Mouse (Mus musculus): ENCODE data around the gene Mmadhc.

Mmadhc gene

DNA sequence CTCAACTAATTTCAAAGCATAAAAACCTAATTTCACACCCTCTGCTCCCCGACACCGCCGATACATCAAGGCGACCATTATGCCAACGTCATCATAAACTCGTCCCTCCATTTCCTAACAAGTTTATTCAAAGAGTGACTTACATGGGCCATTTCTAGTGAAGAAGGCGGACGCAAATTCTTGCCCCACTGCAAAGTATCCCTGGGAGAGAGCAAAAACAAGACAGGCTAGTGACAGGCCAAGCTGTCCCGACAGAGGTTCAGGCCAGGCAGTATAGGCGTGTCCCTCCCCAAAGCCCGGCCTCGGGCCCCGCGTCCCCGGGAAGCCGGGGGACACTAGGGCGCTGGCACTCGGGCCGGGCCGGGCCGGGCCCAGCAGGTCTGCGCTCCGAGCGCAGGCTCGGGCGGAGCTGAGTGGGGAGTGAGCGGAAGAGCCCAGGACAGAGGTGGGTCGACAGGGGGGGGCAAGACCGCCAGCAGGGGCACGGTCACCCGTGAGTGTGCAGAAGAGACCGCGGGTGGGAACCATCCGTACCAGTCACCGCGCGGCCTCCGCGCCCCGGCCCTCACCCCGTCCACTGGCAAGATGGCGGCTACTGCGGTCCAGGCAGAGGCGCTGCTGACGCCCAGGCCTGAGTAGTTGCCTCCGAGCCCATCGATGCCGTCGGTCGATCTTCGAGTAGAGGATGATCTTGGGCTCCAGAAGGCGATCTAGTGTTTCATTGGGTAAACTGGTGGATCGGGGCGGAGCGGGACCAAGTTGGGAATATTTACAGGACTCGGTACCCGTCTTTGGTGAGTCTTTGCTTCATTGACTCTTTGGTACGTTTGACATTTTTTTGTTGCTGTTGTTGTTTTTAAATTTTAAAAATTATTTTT is at the start of gene Mmadhc:
Gene Mmadhc (minus strand): TSS at position 693 of the 878 bp plus-strand sequence.
- DNase-seq (ENCODE audit: low spot score in 2 of 2): peak; percentile 78 to 85

DNA sequence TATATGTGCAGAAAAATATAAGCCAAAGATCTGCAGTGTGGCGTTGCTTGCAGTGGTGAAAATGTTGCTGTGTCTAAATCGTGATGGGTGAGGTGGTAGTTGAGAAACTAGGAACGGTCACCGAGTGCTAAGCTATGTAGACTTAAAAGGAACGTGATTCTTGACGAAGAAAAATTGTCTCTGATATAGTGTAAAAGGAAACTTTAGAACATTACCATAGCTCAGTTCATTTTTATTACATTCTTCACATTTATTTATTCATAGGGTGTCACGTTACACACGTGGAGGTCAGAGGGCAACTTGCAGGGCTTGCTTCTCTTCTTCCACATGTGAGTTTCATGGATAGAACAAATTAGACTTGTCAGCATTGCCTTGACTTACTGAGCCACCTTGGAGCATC is 47.0 kb upstream of the Mmadhc start:
- DNase-seq (ENCODE audit: low spot score in 2 of 2): no peak

DNA sequence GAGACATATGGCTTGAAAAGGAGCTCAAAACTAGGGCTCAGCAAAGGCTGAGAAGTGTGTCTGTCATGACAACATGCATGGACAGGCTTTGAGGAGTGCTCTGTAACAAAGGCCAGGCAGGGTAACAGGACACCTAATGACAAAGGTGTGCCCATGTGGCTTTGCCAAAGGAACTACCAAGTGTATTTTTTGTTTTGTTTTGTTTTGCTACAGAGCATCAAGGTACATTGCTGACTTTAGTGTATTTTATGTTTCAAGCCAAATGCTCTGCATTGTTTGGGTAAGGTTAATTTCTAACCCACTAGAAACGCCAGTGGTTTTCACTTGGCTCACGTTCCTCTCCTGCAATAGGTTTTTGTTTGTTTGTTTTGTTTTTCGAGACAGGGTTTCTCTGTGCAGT is 42.5 kb upstream of the Mmadhc start:
- DNase-seq (ENCODE audit: low spot score in 2 of 2): no peak

DNA sequence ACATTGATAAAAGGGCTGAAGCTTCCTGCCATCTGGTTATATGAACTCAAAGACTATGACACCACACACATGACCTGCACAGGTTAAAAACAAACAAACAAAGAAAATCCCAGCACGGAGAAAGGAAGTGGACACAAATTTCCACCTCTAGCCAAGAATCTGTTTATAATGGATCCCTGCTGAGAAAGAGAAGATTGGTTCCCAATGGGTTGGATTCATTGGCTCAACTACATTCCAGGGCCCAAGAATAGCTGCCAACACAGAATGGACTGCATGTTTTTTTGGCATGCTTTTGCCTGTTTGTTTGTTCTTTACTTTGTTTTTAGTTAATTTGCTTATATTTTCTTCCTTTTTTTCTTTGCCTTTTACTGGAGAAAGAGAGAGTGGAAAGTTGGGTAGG is 41.0 kb upstream of the Mmadhc start:
- no peak for DNase-seq (ENCODE audit: low spot score in 2 of 2)

DNA sequence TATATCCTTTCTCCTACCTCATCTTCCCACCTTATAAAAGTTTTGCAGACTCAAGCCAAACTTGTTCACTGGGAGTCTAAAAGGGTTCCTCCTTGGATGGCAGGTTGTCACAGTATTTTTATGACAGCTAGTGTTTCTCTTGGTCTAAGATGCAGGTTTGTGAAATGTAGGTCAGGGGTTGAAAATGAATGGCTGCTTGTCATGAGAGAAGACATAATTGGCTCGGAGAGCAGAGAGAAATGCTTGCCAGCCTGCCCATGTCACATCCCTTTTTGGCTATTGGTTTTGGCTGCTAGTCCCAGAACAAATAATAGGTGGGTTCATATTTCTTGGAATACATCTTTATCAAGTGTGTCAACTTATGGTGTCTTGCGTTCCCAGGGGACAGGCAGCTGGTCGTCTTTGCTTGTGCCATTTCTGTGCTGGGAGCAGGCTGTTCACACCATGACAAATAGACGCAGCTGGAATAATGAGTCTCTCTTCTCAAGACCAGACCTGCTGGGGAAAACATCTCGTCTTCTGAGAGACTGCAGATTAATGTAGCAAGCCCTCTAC is 35.2 kb upstream of the Mmadhc start:
- DNase-seq (ENCODE audit: low spot score in 2 of 2): no peak

DNA sequence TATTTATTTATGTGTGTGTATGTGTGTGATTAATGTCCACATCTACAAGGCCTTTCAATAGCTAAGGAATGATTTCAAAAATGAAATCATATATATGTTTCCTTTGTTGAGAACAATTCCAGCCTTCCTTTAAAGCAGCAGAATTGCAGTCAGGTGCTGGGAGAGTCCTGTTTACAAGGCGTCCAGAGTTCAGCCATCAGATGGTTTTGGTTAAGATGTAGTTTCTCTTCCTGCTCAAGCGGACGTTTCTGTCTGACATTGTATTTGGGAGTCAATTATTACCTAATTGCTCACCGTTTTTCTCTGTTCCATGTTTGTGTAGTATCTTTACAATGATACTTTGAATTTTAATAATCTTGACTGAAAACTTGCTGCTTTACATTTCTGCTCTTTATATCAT is 31.6 kb upstream of the Mmadhc start:
- DNase-seq (ENCODE audit: low spot score in 2 of 2): no peak

DNA sequence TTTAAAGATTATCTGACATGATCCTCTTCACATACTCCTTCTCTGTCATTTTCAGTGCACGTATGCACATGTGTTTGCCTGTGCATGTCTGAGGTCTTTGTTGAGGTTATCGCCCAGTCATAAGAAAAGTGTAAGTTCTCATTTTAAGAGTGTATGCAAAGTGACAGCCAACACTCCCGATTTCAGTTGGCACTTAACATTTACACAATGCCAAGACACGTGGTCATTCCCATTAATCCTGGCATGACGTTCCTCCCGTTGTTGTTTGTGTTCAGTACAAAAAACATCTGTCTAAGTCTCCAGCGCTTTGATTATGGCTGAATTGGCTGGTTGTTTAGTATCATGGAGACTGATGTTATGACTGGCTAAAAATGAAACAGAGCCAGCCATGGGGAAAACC is 28.2 kb upstream of the Mmadhc start:
- DNase-seq (ENCODE audit: low spot score in 2 of 2): no peak

DNA sequence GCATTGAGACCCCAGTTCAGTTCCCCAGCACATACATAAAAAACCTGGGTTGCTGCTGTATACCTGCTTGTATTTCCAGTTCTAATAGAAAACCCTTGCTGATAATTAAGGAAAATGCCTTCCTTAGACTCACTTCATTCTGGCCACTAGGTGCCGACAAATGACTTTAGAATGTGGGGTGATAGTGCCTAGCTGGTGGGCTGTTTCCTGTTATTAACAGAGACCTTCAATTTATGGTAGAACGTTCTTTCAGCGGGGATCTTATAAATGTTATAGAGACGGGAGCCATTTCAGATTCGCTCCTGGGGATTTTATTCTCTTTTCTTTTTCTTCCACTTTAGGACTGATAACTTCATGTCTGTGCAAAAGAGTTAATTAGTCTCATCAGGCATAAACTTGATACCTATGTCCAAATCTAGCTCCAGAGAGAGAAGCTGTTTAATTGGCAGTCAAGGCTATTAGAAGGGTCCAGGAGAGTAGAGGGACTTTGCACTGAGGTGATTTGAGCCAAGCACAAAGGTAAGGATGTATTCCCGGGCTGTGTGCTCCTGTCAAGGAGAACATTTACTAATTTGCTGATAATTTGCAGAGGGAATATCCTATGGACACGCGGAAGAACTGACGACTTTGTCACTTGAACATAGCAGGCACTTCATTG is 10.2 kb upstream of the Mmadhc start:
- DNase-seq (ENCODE audit: low spot score in 2 of 2): peak in 1 of 2 experiments; percentile 23

DNA sequence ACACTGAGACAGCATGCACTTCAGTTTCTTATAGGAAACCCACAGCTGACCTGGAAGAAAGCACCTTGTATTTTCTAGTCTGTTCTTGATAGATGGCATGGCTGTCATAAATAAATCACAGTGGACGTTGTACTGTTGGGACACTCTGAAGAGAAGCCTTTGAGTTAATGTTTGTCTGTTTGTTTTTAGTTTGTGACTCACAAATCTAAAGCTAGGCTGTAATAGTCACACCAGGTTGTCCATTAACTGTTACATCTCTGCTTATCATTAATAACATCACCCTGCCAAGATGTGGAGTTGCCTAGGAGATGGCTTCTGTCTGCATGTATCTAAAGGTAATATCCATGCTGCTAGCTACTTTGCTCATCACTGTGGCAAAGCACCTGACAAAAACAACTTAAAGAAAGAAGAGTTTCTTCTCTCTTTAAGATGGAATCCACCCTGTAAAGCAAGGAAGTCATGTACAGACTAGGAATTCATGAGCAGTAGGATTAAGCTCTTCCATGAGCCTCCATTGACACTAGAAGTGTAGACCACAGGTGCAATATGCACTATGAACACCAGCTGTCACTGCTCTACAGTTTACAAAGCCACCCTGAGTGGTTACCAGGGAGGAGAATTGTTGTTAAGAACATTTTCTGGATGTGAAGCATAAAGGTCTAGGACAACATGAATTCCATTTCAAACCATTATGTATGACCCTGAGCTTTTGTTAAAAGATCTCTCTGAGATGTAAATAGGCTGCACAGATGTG is 8.4 kb upstream of the Mmadhc start:
- DNase-seq (ENCODE audit: low spot score in 2 of 2): no peak

DNA sequence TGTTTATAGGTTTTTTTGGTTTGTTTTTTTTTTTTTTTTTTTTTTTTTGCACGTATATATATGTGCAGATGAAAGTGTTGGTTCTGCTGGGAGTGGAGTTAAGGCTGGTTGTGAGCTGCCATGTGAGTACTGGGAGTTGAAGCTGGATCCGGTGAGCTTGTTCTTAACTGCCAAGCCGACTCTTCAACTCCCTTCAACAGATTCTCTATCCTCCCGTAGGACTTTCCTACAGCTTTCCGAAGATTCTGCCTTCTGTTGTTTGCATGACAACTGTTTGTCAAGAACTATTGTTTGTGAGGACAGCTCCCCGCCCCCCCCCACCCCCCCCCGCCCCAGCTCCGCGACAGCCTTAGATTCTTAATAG is 368 bp upstream of the Mmadhc start:
- DNase-seq (ENCODE audit: low spot score in 2 of 2): no peak

DNA sequence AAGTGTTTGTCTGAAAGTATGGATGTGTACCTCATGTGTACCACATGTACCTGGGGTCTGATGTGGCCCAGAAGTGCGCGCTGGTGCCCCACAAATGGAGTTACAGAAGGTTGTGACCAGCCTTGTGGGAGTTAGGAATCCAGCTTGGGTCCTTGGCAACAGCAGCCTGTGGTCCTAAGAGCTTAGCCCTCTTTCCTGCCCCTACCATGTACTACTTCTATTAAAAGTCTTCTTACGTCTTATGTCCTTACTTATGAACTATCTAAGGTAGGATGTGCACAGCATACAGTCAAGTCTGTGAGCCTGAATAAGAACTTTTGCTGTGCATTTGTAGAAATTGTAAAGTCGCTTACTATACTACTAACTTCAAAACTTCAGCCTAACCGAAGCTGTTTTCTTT is 1.0 kb downstream of the Mmadhc start:
- DNase-seq (ENCODE audit: low spot score in 2 of 2): no peak

DNA sequence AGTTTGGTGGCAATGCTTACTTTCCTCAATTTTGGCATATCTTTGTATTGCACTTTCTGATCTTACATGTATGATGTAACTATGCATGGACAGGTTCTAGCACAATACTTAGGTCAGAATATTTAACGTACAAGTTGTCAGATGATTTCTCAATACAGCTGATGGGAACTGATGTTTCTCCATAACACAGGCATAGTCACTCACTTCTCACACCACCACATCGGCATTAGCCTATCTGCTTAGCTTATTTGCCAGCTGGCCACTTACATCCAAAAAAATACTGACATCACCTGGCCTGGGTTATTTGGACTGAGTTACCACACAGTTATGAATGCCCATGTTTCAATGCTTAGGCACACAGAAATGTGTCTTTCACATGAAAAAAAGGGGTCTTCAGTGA is 2.5 kb downstream of the Mmadhc start:
- no peak for DNase-seq (ENCODE audit: low spot score in 2 of 2)

DNA sequence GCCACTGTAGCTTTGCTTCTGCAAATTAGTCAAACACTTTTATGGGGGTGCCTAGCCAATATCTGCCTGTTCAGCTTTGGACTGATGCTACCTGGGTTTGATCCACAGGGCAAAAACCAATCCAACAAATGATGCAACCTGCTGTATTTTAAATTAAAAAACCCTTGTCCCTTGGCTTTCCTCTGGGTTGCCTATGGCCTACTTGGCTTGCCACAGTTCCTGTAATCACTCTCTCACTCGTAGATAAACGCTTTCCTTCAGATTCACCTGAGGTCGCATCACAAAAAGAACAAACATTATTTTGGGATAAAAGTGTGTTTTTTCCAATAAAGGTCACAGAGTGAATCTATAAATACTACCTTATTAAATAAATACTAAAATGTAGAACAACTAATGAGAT is 3.0 kb downstream of the Mmadhc start:
- no peak for DNase-seq (ENCODE audit: low spot score in 2 of 2)

DNA sequence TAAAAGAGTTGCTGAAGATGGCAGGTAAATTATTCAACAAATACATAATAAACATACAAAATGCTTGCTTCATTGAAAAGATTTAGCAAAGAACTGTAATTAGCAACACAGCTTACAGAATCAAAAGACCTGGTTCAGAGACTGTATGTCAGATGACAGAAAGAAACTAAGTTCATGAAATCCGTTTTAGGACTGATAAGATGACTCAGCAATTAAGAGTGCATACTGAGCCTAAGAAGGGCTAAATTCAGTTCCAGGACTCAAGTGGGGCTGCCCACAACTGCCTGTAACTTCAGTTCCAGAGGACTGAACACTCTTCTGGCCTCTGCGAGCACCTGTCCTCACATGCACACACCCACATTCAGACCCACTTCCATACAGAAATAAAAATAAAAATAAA is 4.7 kb downstream of the Mmadhc start:
- no peak for DNase-seq (ENCODE audit: low spot score in 2 of 2)

DNA sequence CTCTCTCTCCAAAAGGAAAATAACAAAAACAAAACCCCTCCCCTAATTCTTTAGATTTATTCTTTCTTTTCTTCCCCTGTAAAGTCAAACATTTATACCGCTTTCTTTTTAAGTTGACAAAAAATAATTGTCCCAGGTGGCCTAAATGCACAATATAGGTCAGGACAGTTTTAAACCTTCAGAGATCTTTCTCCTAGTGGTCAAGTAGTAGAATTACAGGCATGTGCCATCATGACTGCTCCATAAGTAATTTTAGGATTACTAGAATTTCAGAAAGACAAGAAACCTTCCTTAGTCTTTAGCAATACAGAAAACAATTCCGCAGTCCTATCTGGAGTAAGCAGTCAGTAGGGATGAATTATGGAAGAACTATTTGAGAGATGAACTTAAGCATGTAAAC is 5.8 kb downstream of the Mmadhc start:
- DNase-seq (ENCODE audit: low spot score in 2 of 2): no peak

DNA sequence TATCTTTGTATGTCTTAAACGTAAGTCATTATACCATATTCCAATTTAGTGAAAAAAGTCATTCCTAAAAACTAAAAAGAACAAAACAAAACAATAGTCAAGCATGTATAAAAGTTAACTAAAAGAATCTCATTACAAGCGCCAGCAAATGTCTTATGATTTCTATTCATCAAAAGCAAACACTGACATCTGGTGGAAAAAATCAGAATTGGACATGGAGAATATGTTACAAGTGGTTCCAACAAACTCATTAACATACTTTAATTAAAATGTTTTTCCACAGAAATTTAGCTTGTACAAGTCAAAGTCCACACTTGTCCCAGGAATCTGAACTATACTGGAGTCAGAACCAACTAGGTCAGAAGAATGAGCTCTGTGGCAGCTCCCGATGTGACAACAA is 11.8 kb downstream of the Mmadhc start:
- no peak for DNase-seq (ENCODE audit: low spot score in 2 of 2)

DNA sequence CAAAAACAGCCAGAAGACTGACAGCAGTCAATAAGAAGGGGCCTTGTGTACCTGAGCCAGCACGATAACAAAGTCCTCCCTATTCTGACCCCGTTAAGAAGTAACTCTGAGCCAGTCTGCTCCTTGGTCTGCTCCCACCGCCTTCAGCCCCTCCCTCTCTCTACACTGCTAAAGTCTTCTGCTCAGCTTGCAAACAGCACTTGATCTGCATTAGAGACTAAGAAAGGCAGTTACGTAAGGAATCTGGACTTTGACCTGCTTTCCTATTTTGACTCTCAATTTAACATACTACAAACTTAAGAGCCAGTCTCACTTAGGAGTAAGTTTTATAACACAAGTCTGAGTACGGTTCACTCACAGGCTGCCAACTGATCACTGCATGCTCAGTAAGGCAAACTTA is 12.6 kb downstream of the Mmadhc start:
- DNase-seq (ENCODE audit: low spot score in 2 of 2): no peak

DNA sequence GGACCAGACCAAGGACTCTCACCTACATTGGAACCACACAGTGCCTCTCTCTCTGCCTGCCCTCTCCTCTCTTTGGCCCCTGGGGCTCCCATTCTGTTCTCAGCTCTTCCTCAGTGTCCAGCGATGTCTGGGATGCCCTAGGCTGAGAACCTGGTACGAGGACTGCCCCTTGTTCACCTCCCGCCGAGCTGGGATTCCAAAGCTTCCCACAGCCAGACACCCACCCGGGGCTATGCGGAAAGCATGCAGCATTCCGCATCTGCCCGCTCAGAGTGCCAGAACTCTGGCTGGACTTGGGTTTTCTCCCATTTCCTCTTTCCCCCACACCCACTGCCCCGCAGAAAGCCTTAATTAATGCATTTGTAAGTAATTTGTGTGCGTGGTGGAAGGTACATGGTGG is 19.9 kb downstream of the Mmadhc start:
- no peak for DNase-seq (ENCODE audit: low spot score in 2 of 2)

DNA sequence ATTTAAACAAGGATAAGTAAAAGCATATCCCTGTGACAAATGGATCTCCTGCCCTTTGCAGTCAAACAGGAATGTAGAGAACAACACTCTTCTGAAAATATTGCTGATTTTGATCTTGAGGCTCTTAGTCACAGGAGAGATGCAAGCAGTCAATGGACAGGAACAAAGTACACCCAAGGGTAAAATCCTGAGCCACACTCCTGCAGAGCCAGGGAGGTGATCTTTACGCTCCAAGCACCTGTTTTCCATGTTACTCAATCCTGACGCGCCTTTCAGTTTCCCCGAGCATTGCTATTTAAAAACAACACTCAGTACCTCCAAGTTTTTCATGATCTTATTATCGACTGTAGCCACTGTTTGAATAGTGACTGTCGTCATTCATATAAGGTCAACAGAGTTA is 23.2 kb downstream of the Mmadhc start:
- DNase-seq (ENCODE audit: low spot score in 2 of 2): no peak

DNA sequence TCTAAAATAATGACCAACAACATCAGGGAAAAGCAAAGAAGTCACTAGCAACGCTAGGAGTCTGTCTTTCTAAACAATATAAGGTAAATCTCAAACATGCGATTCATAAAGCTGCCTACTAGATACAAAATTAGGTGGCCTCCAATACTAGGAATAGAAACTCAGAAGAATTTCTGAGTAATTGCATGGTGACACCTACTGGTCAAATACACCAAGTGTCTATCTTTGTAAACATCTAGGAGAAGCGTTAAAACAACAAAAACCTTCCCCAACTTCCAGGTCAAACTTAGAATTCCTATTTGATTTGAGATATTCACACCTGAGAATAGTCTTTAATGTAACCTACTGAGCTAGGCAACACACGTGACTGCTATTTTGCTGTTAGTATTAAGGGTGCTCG is 24.4 kb downstream of the Mmadhc start:
- no peak for DNase-seq (ENCODE audit: low spot score in 2 of 2)

DNA sequence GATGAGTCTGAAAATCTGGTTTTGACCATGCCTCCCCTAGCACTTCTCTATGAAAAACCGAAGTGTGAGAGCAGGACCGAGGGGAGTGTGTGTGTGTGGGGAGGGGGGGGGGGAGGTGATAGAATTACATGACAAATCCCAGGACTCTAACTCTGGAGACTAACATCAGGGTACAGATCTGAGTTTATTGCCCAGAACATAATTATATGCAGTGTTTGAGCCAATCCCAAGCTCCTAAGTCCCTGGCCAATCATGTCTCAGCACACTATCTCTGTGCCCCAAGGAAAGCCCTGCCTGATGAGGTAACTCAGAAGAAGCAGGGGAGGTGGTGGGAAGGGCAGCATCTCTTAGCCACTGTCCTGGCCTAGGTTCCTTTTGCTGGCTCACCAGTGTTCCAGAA is 28.1 kb downstream of the Mmadhc start:
- DNase-seq (ENCODE audit: low spot score in 2 of 2): no peak

DNA sequence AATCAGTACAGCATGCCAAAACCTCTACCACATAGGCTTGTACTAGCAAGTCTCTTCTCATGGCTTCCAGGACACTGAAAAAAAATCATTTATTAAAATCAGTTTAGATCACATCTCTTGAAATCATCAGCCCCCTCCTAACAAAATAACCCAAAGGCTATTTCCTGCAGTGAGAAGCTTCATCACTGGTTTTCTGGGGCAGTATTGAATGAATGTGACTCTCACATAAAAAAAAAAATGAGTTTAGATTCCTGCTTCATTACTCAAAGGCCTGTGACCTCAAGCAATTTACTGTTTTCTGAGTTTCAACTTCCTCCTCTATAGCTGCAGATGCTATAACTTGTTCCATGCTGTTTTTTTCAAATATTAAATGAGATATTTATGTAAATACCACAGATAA is 29.6 kb downstream of the Mmadhc start:
- no peak for DNase-seq (ENCODE audit: low spot score in 2 of 2)
